ENCODE assay signal across 25 mouse cellular contexts in the genomic region with DNA sequence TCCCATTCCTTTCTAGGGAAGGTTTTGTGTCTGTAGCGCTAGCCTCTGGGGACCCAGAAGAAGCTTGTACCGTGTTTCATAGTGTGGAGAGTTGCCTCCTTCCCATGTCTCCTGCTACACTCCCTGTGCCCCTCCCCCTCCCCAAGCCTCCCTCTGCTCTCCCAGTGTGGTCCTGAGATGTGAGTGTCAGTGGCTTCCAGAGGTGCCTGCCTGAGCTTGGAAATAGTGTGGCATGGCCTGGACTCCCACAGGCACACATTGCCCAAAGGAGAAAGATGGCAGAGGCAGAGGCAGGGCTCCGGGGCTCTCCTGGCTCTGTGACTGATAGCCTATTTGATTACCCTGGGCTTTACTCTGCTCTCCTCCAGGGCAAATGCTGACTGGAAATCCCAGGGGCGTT.
"Had no signal": no experiment of that assay in that cellular context is flagged by ENCODE, and none has a peak within 500 bp of the region (broad histone marks: within the 10 kb centered on the region; RNA-seq: fewer than 3 reads in every experiment).

No protein-coding gene starts in this region.

- ATAC-seq: hindbrain, embryonic 16.5 days; inflammation-experienced regulatory T-cells, adult 6 months; intestine, embryonic 15.5 days; intestine, postnatal 0 days had no signal

- H3K4me1 ChIP-seq: heart, embryonic 12.5 days; intestine, embryonic 15.5 days; liver, embryonic 13.5 days had no signal

- H3K9ac ChIP-seq: heart, embryonic 12.5 days; hindbrain, embryonic 14.5 days; intestine, embryonic 15.5 days; limb, embryonic 12.5 days; liver, embryonic 13.5 days had no signal

- H3K27ac ChIP-seq: heart, adult 2 months; heart, embryonic 10.5 days; hindbrain, embryonic 14.5 days; intestine, embryonic 15.5 days; kidney, postnatal 0 days; layer of hippocampus, adult 2 months; left cerebral cortex, adult 2 months; limb, embryonic 10.5 days; limb, embryonic 12.5 days; liver, embryonic 13.5 days had no signal

- H3K27me3 ChIP-seq: heart, embryonic 12.5 days; intestine, embryonic 15.5 days; limb, embryonic 12.5 days; liver, embryonic 13.5 days had no signal

- DNase-seq: gastrocnemius, adult 2 months; gastrocnemius, postnatal 10 days; gastrocnemius, postnatal 25 days; heart, adult 2 months; heart, postnatal 10 days; heart, postnatal 4 days; kidney, adult 18-20 months; kidney, adult 8-10 months; kidney, postnatal 25 days; kidney, postnatal 4 days; liver; liver, embryonic 13.5 days had no signal

- H3K4me2 ChIP-seq: heart, embryonic 12.5 days; hindbrain, embryonic 14.5 days; intestine, embryonic 15.5 days; limb, embryonic 12.5 days; liver, embryonic 11.5 days; liver, embryonic 13.5 days had no signal

- H3K9me3 ChIP-seq: heart, embryonic 10.5 days; heart, embryonic 12.5 days; intestine, embryonic 15.5 days; limb, embryonic 10.5 days; limb, embryonic 12.5 days; liver, embryonic 13.5 days had no signal

- H3K4me3 ChIP-seq: gastrocnemius, adult 2 months; heart, adult 2 months; heart, embryonic 10.5 days; heart, embryonic 12.5 days; intestine, embryonic 15.5 days; layer of hippocampus, adult 2 months; left cerebral cortex, adult 2 months; limb, embryonic 10.5 days; limb, embryonic 12.5 days; liver, embryonic 13.5 days had no signal

- H3K36me3 ChIP-seq: heart, embryonic 10.5 days; heart, embryonic 12.5 days; intestine, embryonic 15.5 days; limb, embryonic 10.5 days; limb, embryonic 12.5 days; liver, embryonic 13.5 days had no signal
